27 mouse cellular contexts compared by ENCODE assay signal in the genomic region with DNA sequence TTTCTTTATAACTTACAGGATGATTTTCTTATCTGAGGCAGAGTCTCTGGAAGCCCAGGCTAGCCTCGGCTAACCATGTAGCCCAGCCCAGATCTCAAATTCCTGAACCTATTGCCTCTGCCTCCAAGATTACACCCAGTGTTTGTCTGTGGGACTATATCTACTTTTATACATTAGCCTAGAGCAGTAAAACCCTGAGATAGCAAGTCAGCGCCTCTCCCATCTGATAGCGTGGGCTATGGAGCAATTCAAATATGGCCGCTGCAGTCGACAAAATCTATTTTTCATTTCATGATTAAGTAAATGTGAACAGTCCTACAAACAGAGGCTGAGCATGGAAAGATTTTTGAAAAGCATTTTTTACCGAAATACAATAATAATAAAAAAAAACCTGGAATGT. TPM values are rescaled to one million over a fixed set of nuclear protein-coding genes. Genes with fewer than 3 reads are reported as not detected.
A peak's percentile ranks its signal among the peaks of the same experiment; 100 is the strongest.
DNase-seq lines count a peak whose midpoint lies in the region; ATAC-seq and TF ChIP-seq lines count a peak whose summit lies in the region.
"Had no signal": no experiment of that assay in that cellular context is flagged by ENCODE, and none has a peak within 500 bp of the region (broad histone marks: within the 10 kb centered on the region; RNA-seq: fewer than 3 reads in every experiment).

No protein-coding gene starts in this region.

- 25% methylated on average over 6 of the region's 6 CpGs for WGBS in forebrain, postnatal 0 days
- 17% methylated on average over 6 of the region's 6 CpGs for WGBS in forebrain, embryonic 11.5 days
- WGBS in intestine, embryonic 15.5 days, result 53% methylated on average over 6 of the region's 6 CpGs
- WGBS in intestine, postnatal 0 days, result 25% methylated on average over 6 of the region's 6 CpGs
- WGBS in intestine, embryonic 16.5 days, result 43% methylated on average over 6 of the region's 6 CpGs

- no peak overlapping the region for H3K9ac ChIP-seq in forebrain, postnatal 0 days
- H3K9ac ChIP-seq in forebrain, embryonic 11.5 days (ENCODE audit: low read length), result no peak overlapping the region
- H3K9ac ChIP-seq in intestine, embryonic 15.5 days, result no peak overlapping the region
- no peak overlapping the region for H3K9ac ChIP-seq in intestine, postnatal 0 days (ENCODE audit: low read depth, low read length)
- no peak overlapping the region for H3K9ac ChIP-seq in intestine, embryonic 16.5 days (ENCODE audit: low read depth, low read length)
- H3K9ac ChIP-seq: embryonic facial prominence, embryonic 13.5 days; embryonic facial prominence, embryonic 15.5 days; forebrain, embryonic 13.5 days; forebrain, embryonic 15.5 days had no signal

- H3K4me1 ChIP-seq in forebrain, postnatal 0 days (ENCODE audit: insufficient read depth), result no peaks in the 10 kb centered on the region
- H3K4me1 ChIP-seq in forebrain, embryonic 11.5 days (replicated peaks; ENCODE audit: control insufficient read depth, insufficient read depth, low read length), result 0 out of 2 replicates have a peak, but pooled peaks cover 3% of the 10 kb centered on the region
- H3K4me1 ChIP-seq in intestine, embryonic 15.5 days (replicated peaks), result peaks cover 17% of the 10 kb centered on the region
- no peaks in the 10 kb centered on the region for H3K4me1 ChIP-seq in intestine, postnatal 0 days (replicated peaks; ENCODE audit: control insufficient read depth, insufficient read depth, low read length)
- H3K4me1 ChIP-seq in intestine, embryonic 16.5 days (ENCODE audit: control insufficient read depth, insufficient read depth, low read length), result 0 out of 2 replicates have a peak, but pooled peaks cover 3% of the 10 kb centered on the region
- H3K4me1 ChIP-seq: forebrain, embryonic 13.5 days had no signal

- no peak for ATAC-seq in forebrain, postnatal 0 days
- ATAC-seq in forebrain, embryonic 11.5 days (replicated peaks; ENCODE audit: low FRiP score), result no peak
- ATAC-seq in intestine, embryonic 15.5 days, result 0 out of 2 replicates have a peak, but pooled peaks have one; percentile 27
- no peak for ATAC-seq in intestine, postnatal 0 days
- peak; percentile 55; the same call in 1 of the 2 replicates for ATAC-seq in intestine, embryonic 16.5 days
- ATAC-seq: activated CD4-positive, CD25-positive, alpha-beta regulatory T cell, adult 4 months; CD4-positive, CD25-positive, alpha-beta regulatory T cell, adult 4 months; forebrain, embryonic 13.5 days; forebrain, embryonic 15.5 days; Patski had no signal

- H3K27me3 ChIP-seq in forebrain, postnatal 0 days (ENCODE audit: insufficient read depth, low read length), result peaks cover 65% of the 10 kb centered on the region
- peaks cover 62% of the 10 kb centered on the region for H3K27me3 ChIP-seq in forebrain, embryonic 11.5 days (ENCODE audit: control insufficient read depth, insufficient read depth, low read length)
- peaks cover 37% of the 10 kb centered on the region for H3K27me3 ChIP-seq in intestine, embryonic 15.5 days (replicated peaks)
- peaks cover 50% of the 10 kb centered on the region for H3K27me3 ChIP-seq in intestine, postnatal 0 days (replicated peaks; ENCODE audit: control insufficient read depth, insufficient read depth, low read length)
- H3K27me3 ChIP-seq in intestine, embryonic 16.5 days (replicated peaks; ENCODE audit: control insufficient read depth, insufficient read depth, low read length), result peaks cover 35% of the 10 kb centered on the region
- H3K27me3 ChIP-seq: CH12.LX had no signal

- no peak overlapping the region for H3K4me3 ChIP-seq in forebrain, postnatal 0 days (ENCODE audit: low read depth, low read length)
- no peak overlapping the region for H3K4me3 ChIP-seq in forebrain, embryonic 11.5 days (ENCODE audit: low read depth, low read length)
- no peak overlapping the region for H3K4me3 ChIP-seq in intestine, embryonic 15.5 days (replicated peaks)
- no peak overlapping the region for H3K4me3 ChIP-seq in intestine, postnatal 0 days (ENCODE audit: low read depth, low read length)
- H3K4me3 ChIP-seq in intestine, embryonic 16.5 days (ENCODE audit: low read length), result no peak overlapping the region
- H3K4me3 ChIP-seq: embryonic facial prominence, embryonic 13.5 days; embryonic facial prominence, embryonic 15.5 days; erythroblast, embryonic 14.5 days; forebrain, embryonic 10.5 days; forebrain, embryonic 13.5 days; forebrain, embryonic 15.5 days had no signal

- no peak overlapping the region for H3K4me2 ChIP-seq in forebrain, postnatal 0 days (ENCODE audit: low read depth)
- no peak overlapping the region for H3K4me2 ChIP-seq in forebrain, embryonic 11.5 days (ENCODE audit: low read depth, low read length, severe bottlenecking)
- H3K4me2 ChIP-seq in intestine, embryonic 15.5 days (replicated peaks), result no peak overlapping the region
- H3K4me2 ChIP-seq in intestine, postnatal 0 days (replicated peaks; ENCODE audit: low read depth), result no peak overlapping the region
- no peak overlapping the region for H3K4me2 ChIP-seq in intestine, embryonic 16.5 days (ENCODE audit: low read depth, low read length)
- H3K4me2 ChIP-seq: embryonic facial prominence, embryonic 13.5 days; embryonic facial prominence, embryonic 15.5 days; forebrain, embryonic 13.5 days; forebrain, embryonic 15.5 days had no signal

- H3K27ac ChIP-seq in forebrain, postnatal 0 days (ENCODE audit: low read depth, low read length), result no peak overlapping the region
- H3K27ac ChIP-seq in forebrain, embryonic 11.5 days (ENCODE audit: low read depth, low read length), result no peak overlapping the region
- no peak overlapping the region for H3K27ac ChIP-seq in intestine, embryonic 15.5 days
- H3K27ac ChIP-seq in intestine, postnatal 0 days (ENCODE audit: low read depth, low read length), result no peak overlapping the region
- H3K27ac ChIP-seq in intestine, embryonic 16.5 days (ENCODE audit: low read length), result no peak overlapping the region
- H3K27ac ChIP-seq: embryonic facial prominence, embryonic 13.5 days; embryonic facial prominence, embryonic 15.5 days; forebrain, embryonic 10.5 days; forebrain, embryonic 13.5 days; forebrain, embryonic 15.5 days had no signal

- H3K9me3 ChIP-seq in forebrain, postnatal 0 days (ENCODE audit: low read length), result no peaks in the 10 kb centered on the region
- H3K9me3 ChIP-seq in forebrain, embryonic 11.5 days (ENCODE audit: control insufficient read depth, low read length), result no peaks in the 10 kb centered on the region
- no peaks in the 10 kb centered on the region for H3K9me3 ChIP-seq in intestine, embryonic 15.5 days
- no peaks in the 10 kb centered on the region for H3K9me3 ChIP-seq in intestine, postnatal 0 days (ENCODE audit: control insufficient read depth)
- H3K9me3 ChIP-seq in intestine, embryonic 16.5 days (ENCODE audit: control insufficient read depth, low read length), result no peaks in the 10 kb centered on the region
- H3K9me3 ChIP-seq: embryonic facial prominence, embryonic 13.5 days; embryonic facial prominence, embryonic 15.5 days; forebrain, embryonic 10.5 days; forebrain, embryonic 13.5 days; forebrain, embryonic 15.5 days; G1E had no signal

- no peak for TF ChIP-seq CTCF in forebrain, postnatal 0 days (IDR thresholded peaks at IDR 0.05; ENCODE audit: low read depth)
- TF ChIP-seq CTCF in intestine, postnatal 0 days (IDR thresholded peaks at IDR 0.05; ENCODE audit: low read depth), result no peak

- peak; percentile 2 for DNase-seq in forebrain, postnatal 0 days
- DNase-seq in forebrain, embryonic 11.5 days (ENCODE audit: low spot score), result no peak
- DNase-seq: adrenal gland, adult 2 months; adrenal gland, postnatal 10 days; adrenal gland, postnatal 25 days; B cell, adult 2 months; cerebellum, adult 11 months; cerebellum, adult 18-20 months; cerebellum, adult 8-10 months; cerebellum, adult 9-11 months; cerebellum, postnatal 14 days; cerebellum, postnatal 36 days; embryo, embryonic 11 days had no signal

- H3K36me3 ChIP-seq in forebrain, postnatal 0 days (ENCODE audit: insufficient read depth), result no peaks in the 10 kb centered on the region
- H3K36me3 ChIP-seq in forebrain, embryonic 11.5 days (ENCODE audit: control insufficient read depth, insufficient read depth, low read length), result no peaks in the 10 kb centered on the region
- H3K36me3 ChIP-seq in intestine, embryonic 15.5 days, result no peaks in the 10 kb centered on the region
- H3K36me3 ChIP-seq in intestine, postnatal 0 days (ENCODE audit: control insufficient read depth, insufficient read depth), result no peaks in the 10 kb centered on the region
- no peaks in the 10 kb centered on the region for H3K36me3 ChIP-seq in intestine, embryonic 16.5 days (ENCODE audit: control insufficient read depth, insufficient read depth, low read length)
- H3K36me3 ChIP-seq: embryonic facial prominence, embryonic 13.5 days; embryonic facial prominence, embryonic 15.5 days; forebrain, embryonic 10.5 days; forebrain, embryonic 15.5 days; G1E had no signal

RNA-seq across cellular contexts. Expression of a gene that starts 16.7 kb away (rescaled TPM):
- total RNA-seq in forebrain, postnatal 0 days (2014; rRNA removed), result 1.2 and 2.8 TPM in 2 replicates
- polyA plus RNA-seq in forebrain, postnatal 0 days (2015; fragmentation: Nextera tagmentation; extraction: Ambion mirVana), result 1.6 and 2.4 TPM in 2 replicates
- polyA plus RNA-seq in forebrain, embryonic 11.5 days (2014; fragmentation: Nextera tagmentation; extraction: Ambion mirVana), result 3.0 and 4.6 TPM in 2 replicates
- polyA plus RNA-seq in intestine, embryonic 15.5 days (2015; fragmentation: Nextera tagmentation; extraction: Ambion mirVana), result 46.6 and 52.3 TPM in 2 replicates
- 20.2 and 22.7 TPM in 2 replicates for polyA plus RNA-seq in intestine, postnatal 0 days (2015; fragmentation: Nextera tagmentation; extraction: Ambion mirVana)
- polyA plus RNA-seq in intestine, embryonic 16.5 days (2015; fragmentation: Nextera tagmentation; extraction: Ambion mirVana), result 30.0 and 33.8 TPM in 2 replicates
- polyA plus RNA-seq: activated CD4-positive, CD25-positive, alpha-beta regulatory T cell, adult 4 months; CD4-positive, CD25-positive, alpha-beta regulatory T cell, adult 4 months had no signal

Comparison
In these comparisons a context has a peak if more than half of its experiments do, and no peak if none do; other contexts are left out.
1. ATAC-seq: peak in intestine, embryonic 15.5 days (single experiment) and intestine, embryonic 16.5 days (single experiment); none in forebrain, postnatal 0 days (single experiment), forebrain, embryonic 11.5 days (single experiment) and intestine, postnatal 0 days (single experiment).